Mouse (Mus musculus) gonadal fat pad, adult 2 months (tissue): ENCODE data around the gene Asf1b. TPM values are rescaled to one million over a fixed set of nuclear protein-coding genes. Genes with fewer than 3 reads are reported as not detected.
A peak's percentile ranks its signal among the peaks of the same experiment; 100 is the strongest.

Experiments
- DNase-seq: peaks from one replicate; pipeline ENCODE4 v3.0.0-alpha.2; 2012; ENCODE audit warnings: low read depth
- polyA plus RNA-seq: library from polyadenylated mRNA; depleted of rRNA; stranded (reverse); fragments of >200 nt; gene quantifications from 2 replicates; pipeline ENCODE4 v1.2.3, GENCODE M21; 2012; rRNA removed

Gene Asf1b
- 3.9 and 6.3 TPM in 2 replicates for polyA plus RNA-seq

- DNase-seq = peak; percentile 95
Observed at GRCm38 (mm10) chr8:83955106-83955957, at the start of gene Asf1b, which contains the start of gene Gm10644. Asf1b (plus strand) TSS chr8:83955507. Gm10644 (minus strand) TSS chr8:83955205.

- no peak for DNase-seq
Observed at GRCm38 (mm10) chr8:83908583-83908982, 46.7 kb upstream of the Asf1b start.

- no peak for DNase-seq
Observed at GRCm38 (mm10) chr8:83909311-83909710, 46.0 kb upstream of the Asf1b start.

- DNase-seq = no peak
Observed at GRCm38 (mm10) chr8:83911809-83912731, 43.2 kb upstream of the Asf1b start.

DNA sequence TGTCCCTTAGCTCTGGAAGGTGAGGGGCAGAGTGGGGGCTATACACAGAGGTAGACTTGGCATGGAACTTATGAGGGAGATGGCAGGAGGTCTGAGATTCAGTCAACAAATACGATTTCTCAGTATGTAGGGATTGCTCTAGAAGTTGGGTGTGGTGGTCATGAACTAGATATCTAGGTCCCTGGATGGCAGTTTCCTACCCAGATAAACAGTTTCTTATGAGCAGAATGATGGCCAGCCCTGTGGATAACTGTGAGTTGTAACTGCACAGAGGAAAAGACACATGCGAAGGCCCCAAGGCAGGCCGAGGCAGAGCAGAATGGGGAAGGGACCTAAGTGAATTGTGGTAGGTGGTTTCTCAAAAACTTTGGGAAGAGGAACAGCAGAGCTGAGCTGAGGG is 41.1 kb upstream of the Asf1b start:
- no peak for DNase-seq

DNA sequence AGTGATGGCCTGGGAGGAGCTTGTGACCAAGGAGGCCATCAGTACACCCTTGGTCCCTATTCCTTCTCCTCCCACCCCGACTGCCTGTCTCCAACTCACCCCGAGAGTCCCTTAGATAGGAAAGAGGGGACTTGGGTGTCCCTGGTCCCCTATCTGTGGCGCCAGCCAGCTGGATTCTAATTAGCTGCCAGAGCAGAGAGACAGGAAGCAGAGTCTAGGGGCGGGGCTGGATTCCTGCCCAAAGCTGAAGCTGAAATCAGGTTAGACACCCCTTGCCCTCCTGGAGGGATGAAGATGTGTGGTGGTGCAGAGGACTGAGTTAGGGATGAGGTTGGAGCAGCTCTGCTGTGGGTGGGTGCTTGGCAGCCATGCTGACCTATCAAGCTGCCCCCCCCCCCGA is 40.4 kb upstream of the Asf1b start:
- DNase-seq = no peak

GRCm38 (mm10) chr8:83916015-83916414 is 39.3 kb upstream of the Asf1b start:
- no peak for DNase-seq

DNA sequence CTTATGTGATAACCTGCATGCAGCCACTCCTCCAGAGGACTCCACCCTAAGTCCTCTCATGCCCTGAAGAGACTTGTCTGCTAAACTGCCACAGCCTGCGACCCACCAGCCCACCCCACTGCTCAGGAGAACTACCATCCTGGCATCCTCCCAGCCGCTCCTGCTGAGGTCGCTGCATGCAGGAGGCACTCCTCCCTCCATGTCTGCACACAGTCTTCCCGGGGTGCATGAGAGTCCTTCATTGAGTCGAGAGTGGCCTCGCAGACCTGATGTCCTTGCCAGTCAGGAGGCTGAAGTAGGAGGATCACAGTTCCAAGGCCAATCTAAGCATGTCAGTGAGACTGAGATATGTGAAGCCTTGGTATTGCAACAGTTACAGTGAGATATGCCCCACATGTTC is 37.7 kb upstream of the Asf1b start:
- DNase-seq = no peak

GRCm38 (mm10) chr8:83921558-83921957 is 33.7 kb upstream of the Asf1b start:
- no peak for DNase-seq

- no peak for DNase-seq
Observed at GRCm38 (mm10) chr8:83922727-83923126, 32.6 kb upstream of the Asf1b start.

- no peak for DNase-seq
Observed at GRCm38 (mm10) chr8:83924585-83924984, 30.7 kb upstream of the Asf1b start.

GRCm38 (mm10) chr8:83926266-83926665 is 29.0 kb upstream of the Asf1b start:
- DNase-seq = no peak

- DNase-seq = no peak
Observed at GRCm38 (mm10) chr8:83934222-83934621, 21.1 kb upstream of the Asf1b start.

- no peak for DNase-seq
Observed at GRCm38 (mm10) chr8:83934994-83935393, 20.3 kb upstream of the Asf1b start.

GRCm38 (mm10) chr8:83935435-83935834 is 19.9 kb upstream of the Asf1b start:
- DNase-seq = no peak

GRCm38 (mm10) chr8:83937645-83938044 is 17.7 kb upstream of the Asf1b start:
- no peak for DNase-seq

DNA sequence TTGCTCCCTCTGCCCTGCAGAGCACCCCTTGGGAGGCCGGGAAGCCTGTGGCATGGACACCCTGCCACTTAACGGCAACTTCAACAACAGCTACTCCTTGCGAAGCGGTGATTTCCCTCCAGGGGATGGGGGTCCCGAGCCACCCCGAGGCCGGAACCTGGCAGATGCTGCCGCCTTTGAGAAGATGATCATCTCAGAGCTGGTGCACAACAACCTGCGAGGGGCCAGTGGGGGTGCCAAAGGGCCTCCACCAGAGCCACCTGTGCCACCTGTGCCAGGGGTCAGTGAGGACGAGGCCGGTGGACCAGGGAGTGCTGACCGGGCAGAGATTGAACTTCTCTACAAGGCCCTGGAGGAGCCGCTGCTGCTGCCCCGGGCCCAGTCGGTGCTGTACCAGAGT is 17.0 kb upstream of the Asf1b start:
- DNase-seq = no peak

DNA sequence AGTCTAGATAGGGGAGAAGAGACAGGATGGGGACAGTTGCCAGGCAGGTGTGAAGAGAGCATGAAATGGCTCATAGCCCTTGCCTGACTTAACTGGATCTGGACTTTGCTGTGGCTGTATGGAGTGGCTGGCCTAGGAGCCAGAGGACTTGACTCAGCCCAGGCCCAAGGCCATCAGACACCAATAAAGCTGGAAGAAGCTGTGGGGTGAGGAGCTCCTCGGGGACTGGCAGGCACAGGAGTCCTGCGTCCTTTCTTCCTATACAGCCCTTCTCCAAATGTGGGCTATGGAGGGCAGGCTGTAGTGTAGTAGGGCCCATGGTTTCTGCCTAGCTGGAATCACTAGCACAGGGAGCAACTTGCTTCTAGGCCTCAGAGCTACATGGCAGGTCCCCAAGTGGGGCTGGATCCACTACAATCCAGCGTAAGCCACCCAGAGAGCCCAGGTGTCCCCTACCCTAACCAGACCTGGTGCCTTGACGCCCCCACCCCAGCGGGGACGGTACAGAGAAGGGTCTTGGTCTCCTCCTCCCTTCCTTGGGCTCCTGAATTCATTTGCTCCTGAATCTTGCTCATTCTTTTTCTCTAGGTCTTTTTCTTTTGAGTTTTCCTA is 14.1 kb upstream of the Asf1b start:
- no peak for DNase-seq

DNA sequence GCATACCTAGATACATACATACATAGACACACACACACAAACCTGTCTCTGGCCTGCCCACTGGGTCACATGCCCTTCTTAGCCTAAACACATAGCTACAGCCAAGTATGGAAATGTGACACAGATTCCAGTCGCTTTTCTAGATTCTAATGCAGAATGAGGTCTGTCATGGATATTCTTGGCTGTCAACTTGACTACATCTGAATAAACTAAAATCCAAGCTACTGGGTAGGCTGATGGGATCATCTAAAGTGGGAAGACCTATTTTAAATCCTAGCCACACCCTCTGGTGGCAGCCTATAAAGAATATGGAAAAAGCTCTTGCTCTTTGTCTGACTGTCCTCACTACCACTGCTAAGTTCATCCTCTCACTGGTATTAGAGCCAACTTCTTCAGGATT is 12.9 kb upstream of the Asf1b start:
- DNase-seq = no peak

DNA sequence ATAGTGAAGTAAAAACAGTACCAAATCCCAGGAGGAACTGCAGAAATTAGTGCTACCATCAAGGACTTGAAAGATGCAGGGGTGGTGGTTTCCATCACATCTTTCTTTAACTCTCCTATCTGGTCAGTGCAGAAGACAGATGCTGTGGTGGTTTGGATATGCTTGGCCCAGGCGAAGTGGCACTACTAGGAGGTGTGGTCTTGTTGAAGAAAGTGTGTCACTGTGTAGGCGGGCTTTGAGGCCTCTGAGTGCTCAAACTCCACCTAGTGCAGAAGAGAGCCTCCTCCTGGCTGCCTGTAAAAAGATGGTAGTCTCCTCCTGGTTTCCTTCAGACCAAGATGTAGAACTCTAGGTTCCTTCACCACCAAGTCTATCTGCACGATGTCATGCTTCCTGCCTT is 9.8 kb upstream of the Asf1b start:
- DNase-seq = no peak

GRCm38 (mm10) chr8:83954749-83955105 is 580 bp upstream of the Asf1b start:
- no peak for DNase-seq

GRCm38 (mm10) chr8:83955958-83956218 is 581 bp downstream of the Asf1b start:
- DNase-seq = no peak

DNA sequence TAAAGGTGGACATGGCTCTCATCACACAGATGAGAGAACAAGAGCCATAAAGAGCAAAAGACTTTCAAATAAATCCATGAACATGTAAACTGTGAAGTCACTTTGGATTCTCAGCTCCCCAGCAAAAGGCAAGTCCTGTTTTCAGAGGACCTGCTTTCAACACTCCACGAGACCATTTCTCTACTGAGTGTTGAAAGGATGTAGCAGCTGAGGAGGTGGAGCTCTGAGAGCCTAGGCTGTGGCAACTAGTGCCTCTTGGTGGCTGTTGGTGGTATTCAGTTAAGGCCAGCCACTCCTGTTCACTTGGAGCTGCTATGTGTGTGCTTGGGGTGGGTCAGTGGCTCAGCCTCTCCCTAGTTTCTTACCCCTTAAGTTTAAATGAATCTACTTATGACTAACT is 1.5 kb downstream of the Asf1b start:
- no peak for DNase-seq
